Mouse (Mus musculus): ENCODE measurements at regions not wholly inside any gene's neighbourhood (a gene's known extent, or its start where the extent isn't known, plus 50 kb on each side); places are given as distances from the start of the nearest gene placed in this dataset.

GRCm38 (mm10) chr16:95815206-95815731, 113.4 kb downstream of the Ets2 start:
- in situ Hi-C loops (cut with MboI, MseI) = loop anchor here (25.0 kb wide), 1 partner anchor 653 kb away; no protein-coding TSS in a partner anchor

GRCm38 (mm10) chr16:95814513-95815118, 112.7 kb downstream of the Ets2 start:
- in situ Hi-C loops (cut with MboI, MseI) = loop anchor here (25.0 kb wide), 1 partner anchor 652 kb away; no protein-coding TSS in a partner anchor

GRCm38 (mm10) chr16:95811092-95811491, 109.2 kb downstream of the Ets2 start:
- in situ Hi-C loops (cut with MboI, MseI) = loop anchor here (25.0 kb wide), 1 partner anchor 649 kb away; no protein-coding TSS in a partner anchor

GRCm38 (mm10) chr16:95809127-95809876, 107.4 kb downstream of the Ets2 start:
- in situ Hi-C loops (cut with MboI, MseI) = loop anchor here (5.0 to 25.0 kb wide), 2 partner anchors 37 to 647 kb away; no protein-coding TSS in a partner anchor

- in situ Hi-C loops (cut with MboI, MseI) = loop anchor here (5.0 to 25.0 kb wide), 2 partner anchors 34 to 644 kb away; no protein-coding TSS in a partner anchor
Observed at GRCm38 (mm10) chr16:95806510-95806909, 104.6 kb downstream of the Ets2 start.

- in situ Hi-C loops (cut with MboI, MseI) = loop anchor here (25.0 kb wide), 1 partner anchor 642 kb away; no protein-coding TSS in a partner anchor
Observed at GRCm38 (mm10) chr16:95804199-95804598, 102.3 kb downstream of the Ets2 start.

- in situ Hi-C loops (cut with MboI, MseI) = loop anchor here (25.0 kb wide), 1 partner anchor 640 kb away; no protein-coding TSS in a partner anchor
Observed at GRCm38 (mm10) chr16:95802641-95803040, 100.8 kb downstream of the Ets2 start.

- in situ Hi-C loops (cut with MboI, MseI) = loop anchor here (25.0 kb wide), 1 partner anchor 640 kb away; no protein-coding TSS in a partner anchor
Observed at GRCm38 (mm10) chr16:95802207-95802606, 100.3 kb downstream of the Ets2 start.

GRCm38 (mm10) chr16:95800911-95801442, 99.1 kb downstream of the Ets2 start:
- in situ Hi-C loops (cut with MboI, MseI) = loop anchor here (25.0 kb wide), 1 partner anchor 639 kb away; no protein-coding TSS in a partner anchor

- in situ Hi-C loops (cut with MboI, MseI) = no loop called here
Observed at GRCm38 (mm10) chr16:95798582-95798981, 96.7 kb downstream of the Ets2 start.

GRCm38 (mm10) chr16:95798099-95798498, 96.2 kb downstream of the Ets2 start:
- in situ Hi-C loops (cut with MboI, MseI) = no loop called here

GRCm38 (mm10) chr16:95797141-95797540, 95.3 kb downstream of the Ets2 start:
- in situ Hi-C loops (cut with MboI, MseI) = no loop called here

- in situ Hi-C loops (cut with MboI, MseI) = no loop called here
Observed at GRCm38 (mm10) chr16:95794876-95795275, 93.0 kb downstream of the Ets2 start.

GRCm38 (mm10) chr16:95794281-95794727, 92.4 kb downstream of the Ets2 start:
- in situ Hi-C loops (cut with MboI, MseI) = no loop called here

- in situ Hi-C loops (cut with MboI, MseI) = no loop called here
Observed at GRCm38 (mm10) chr16:95790691-95791090, 88.8 kb downstream of the Ets2 start.

- in situ Hi-C loops (cut with MboI, MseI) = no loop called here
Observed at GRCm38 (mm10) chr16:95789548-95789947, 87.7 kb downstream of the Ets2 start.

- in situ Hi-C loops (cut with MboI, MseI) = no loop called here
Observed at GRCm38 (mm10) chr16:95781681-95782080, 79.8 kb downstream of the Ets2 start.

GRCm38 (mm10) chr16:95780431-95780830, 78.6 kb downstream of the Ets2 start:
- in situ Hi-C loops (cut with MboI, MseI) = no loop called here

- in situ Hi-C loops (cut with MboI, MseI) = no loop called here
Observed at GRCm38 (mm10) chr16:95778845-95779722, 77.2 kb downstream of the Ets2 start.

GRCm38 (mm10) chr16:95778173-95778572, 76.3 kb downstream of the Ets2 start:
- in situ Hi-C loops (cut with MboI, MseI) = no loop called here

All from T-helper 2 cell (primary cell).